Mouse (Mus musculus): ENCODE results near the gene Scaf1. TPM values are rescaled to one million over a fixed set of nuclear protein-coding genes. Genes with fewer than 3 reads are reported as not detected.

The Scaf1 gene
- polyA plus RNA-seq, 1 experiment from 2014 or later = 46.1 TPM

DNA sequence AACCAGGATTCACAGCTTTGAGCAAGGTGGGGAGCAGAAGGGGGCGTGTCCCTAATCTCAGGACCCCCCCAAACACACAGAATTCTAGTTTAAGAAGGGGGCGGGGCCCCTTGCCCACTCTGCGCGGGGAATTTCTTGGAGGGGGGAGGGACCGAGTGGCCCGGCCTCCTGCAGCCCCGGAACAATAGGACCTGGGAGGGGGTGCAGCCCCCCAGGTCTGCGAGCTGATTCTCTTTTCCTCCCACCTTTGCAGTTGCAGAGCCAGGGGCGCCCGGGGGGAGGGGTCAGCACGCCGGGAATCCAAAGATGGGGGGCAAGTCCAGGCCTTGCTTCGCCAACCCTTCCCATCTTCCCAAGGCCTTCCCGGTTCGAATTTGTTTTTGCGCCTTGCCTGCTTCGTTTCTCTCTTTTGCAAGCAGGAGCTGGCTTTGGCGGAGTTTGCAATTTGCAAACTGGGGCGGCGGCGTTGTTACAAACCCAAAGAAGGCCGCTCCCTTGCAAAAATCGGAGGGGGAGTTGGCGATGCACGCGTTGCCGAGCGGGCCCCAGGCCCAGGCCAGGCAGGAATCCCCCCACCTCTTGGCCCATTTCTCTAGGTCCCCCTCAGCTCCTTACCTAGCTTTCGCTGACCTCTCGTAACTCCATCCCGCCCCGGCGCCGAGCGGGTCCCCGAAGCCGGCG is 36.2 kb upstream of the Scaf1 start:
- under 1% methylated on average over 38 of the region's 38 CpGs for WGBS
- H3K36me3 ChIP-seq = peaks cover 30% of the 10 kb centered on the region
- H3K4me1 ChIP-seq = peaks cover 43% of the 10 kb centered on the region
- H3K27me3 ChIP-seq (replicated peaks) = no peaks in the 10 kb centered on the region
- H3K4me2 ChIP-seq = peak overlapping the region; percentile 97
- peak overlapping the region; percentile 99 for H3K27ac ChIP-seq (replicated peaks)
- peak overlapping the region; percentile 66 for H3K9ac ChIP-seq (replicated peaks)
- H3K4me3 ChIP-seq (replicated peaks) = peak overlapping the region; percentile 81
- H3K9me3 ChIP-seq (replicated peaks) = no peaks in the 10 kb centered on the region
- no peak for ATAC-seq (ENCODE audit: low FRiP score)

DNA sequence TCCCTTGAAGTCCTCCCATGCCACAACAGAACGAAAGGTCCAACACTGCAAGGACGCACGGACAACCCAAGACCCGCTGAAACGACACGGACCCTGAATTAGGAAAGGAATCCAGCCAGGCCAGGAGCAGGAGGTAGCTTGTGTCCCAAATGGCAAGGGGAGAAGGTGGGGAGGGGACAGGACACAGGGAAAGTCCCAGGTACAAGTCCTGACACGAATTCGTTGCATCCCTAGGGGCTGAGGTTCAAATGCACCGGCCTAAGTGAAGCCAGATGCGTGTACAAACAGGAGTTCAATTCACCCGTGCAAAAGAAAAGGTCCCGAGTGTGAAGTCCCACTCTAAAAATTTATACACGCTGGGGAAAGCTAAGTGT is 35.4 kb upstream of the Scaf1 start:
- ATAC-seq (ENCODE audit: low FRiP score) = no peak
- Histone ChIP-seq H3K4me1 (peaks cover 43% of the 10 kb centered on the region), H3K27ac (replicated peaks) (peak overlapping the region; percentile 99), H3K36me3 (peaks cover 37% of the 10 kb centered on the region), H3K4me2 (peak overlapping the region; percentile 97), H3K9ac (replicated peaks) (peak overlapping the region; percentile 66), H3K27me3 (replicated peaks) (no peaks in the 10 kb centered on the region), H3K9me3 (replicated peaks) (no peaks in the 10 kb centered on the region), H3K4me3 (replicated peaks) (peak overlapping the region; percentile 81)
- WGBS = 2% methylated on average over 13 of the region's 13 CpGs

- no peaks in the 10 kb centered on the region for H3K9me3 ChIP-seq (replicated peaks)
- peak; percentile 33 for ATAC-seq (ENCODE audit: low FRiP score)
- no peaks in the 10 kb centered on the region for H3K27me3 ChIP-seq (replicated peaks)
- peak overlapping the region; percentile 97 for H3K4me2 ChIP-seq
- H3K9ac ChIP-seq (replicated peaks) = peak overlapping the region; percentile 66
- peak overlapping the region; percentile 81 for H3K4me3 ChIP-seq (replicated peaks)
- 4% methylated on average over 16 of the region's 16 CpGs for WGBS
- peak overlapping the region; percentile 99 for H3K27ac ChIP-seq (replicated peaks)
- H3K4me1 ChIP-seq = peaks cover 43% of the 10 kb centered on the region
- H3K36me3 ChIP-seq = peaks cover 42% of the 10 kb centered on the region
These were observed 34.9 kb upstream of the Scaf1 start for GRCm38 (mm10) chr7:45050945-45051600.

- Histone ChIP-seq H3K36me3 (peaks cover 62% of the 10 kb centered on the region), H3K9me3 (replicated peaks) (no peaks in the 10 kb centered on the region), H3K9ac (replicated peaks) (no peak overlapping the region), H3K4me2 (no peak overlapping the region), H3K4me1 (peaks cover 38% of the 10 kb centered on the region), H3K27me3 (replicated peaks) (no peaks in the 10 kb centered on the region), H3K4me3 (replicated peaks) (no peak overlapping the region), H3K27ac (replicated peaks) (no peak overlapping the region)
- 95% methylated on average over 23 of the region's 23 CpGs for WGBS
- ATAC-seq (ENCODE audit: low FRiP score) = no peak
These were observed 32.9 kb upstream of the Scaf1 start for GRCm38 (mm10) chr7:45048923-45049657.

GRCm38 (mm10) chr7:45048001-45048890 is 32.1 kb upstream of the Scaf1 start:
- Histone ChIP-seq H3K4me1 (peaks cover 33% of the 10 kb centered on the region), H3K27ac (replicated peaks) (no peak overlapping the region), H3K4me2 (no peak overlapping the region), H3K9ac (replicated peaks) (no peak overlapping the region), H3K27me3 (replicated peaks) (no peaks in the 10 kb centered on the region), H3K36me3 (peaks cover 71% of the 10 kb centered on the region), H3K9me3 (replicated peaks) (no peaks in the 10 kb centered on the region), H3K4me3 (replicated peaks) (no peak overlapping the region)
- ATAC-seq (ENCODE audit: low FRiP score) = no peak
- 93% methylated on average over 38 of the region's 38 CpGs for WGBS

GRCm38 (mm10) chr7:45047491-45047890 is 31.3 kb upstream of the Scaf1 start:
- Histone ChIP-seq H3K9ac (replicated peaks) (no peak overlapping the region), H3K27ac (replicated peaks) (no peak overlapping the region), H3K4me3 (replicated peaks) (no peak overlapping the region), H3K27me3 (replicated peaks) (no peaks in the 10 kb centered on the region), H3K4me1 (peaks cover 33% of the 10 kb centered on the region), H3K4me2 (no peak overlapping the region), H3K36me3 (peaks cover 78% of the 10 kb centered on the region), H3K9me3 (replicated peaks) (no peaks in the 10 kb centered on the region)
- no peak for ATAC-seq (ENCODE audit: low FRiP score)
- WGBS = 96% methylated on average over 14 of the region's 14 CpGs

DNA sequence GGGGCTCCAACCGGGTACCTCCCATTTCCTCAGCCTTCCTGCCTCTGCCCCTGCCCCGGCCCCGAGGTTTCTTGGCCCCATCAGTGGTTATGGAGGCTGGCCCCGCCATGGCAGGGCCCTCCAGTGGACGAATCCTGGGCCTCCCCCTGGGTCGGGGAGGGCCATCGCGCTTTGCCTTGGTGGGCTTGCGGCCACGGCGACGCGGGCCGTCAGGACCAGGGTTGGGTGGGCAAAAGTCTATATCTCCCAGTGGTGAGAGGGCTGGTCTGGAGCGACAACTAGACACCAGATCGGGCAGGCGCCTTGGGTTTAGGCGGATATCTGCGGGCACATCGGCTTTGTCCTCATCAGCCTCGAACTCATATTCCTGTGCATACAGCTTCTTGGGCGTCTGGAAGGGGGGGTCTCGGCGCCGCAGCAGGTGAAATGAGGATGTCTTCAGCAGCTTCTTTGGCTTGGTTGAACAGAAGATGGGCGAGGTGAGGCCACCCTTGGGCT is 30.7 kb upstream of the Scaf1 start:
- 96% methylated on average over 26 of the region's 26 CpGs for WGBS
- H3K27ac ChIP-seq (replicated peaks) = no peak overlapping the region
- H3K36me3 ChIP-seq = peaks cover 84% of the 10 kb centered on the region
- no peak overlapping the region for H3K4me2 ChIP-seq
- H3K27me3 ChIP-seq (replicated peaks) = no peaks in the 10 kb centered on the region
- H3K9ac ChIP-seq (replicated peaks) = no peak overlapping the region
- H3K4me1 ChIP-seq = peaks cover 30% of the 10 kb centered on the region
- H3K4me3 ChIP-seq (replicated peaks) = no peak overlapping the region
- no peak for ATAC-seq (ENCODE audit: low FRiP score)
- H3K9me3 ChIP-seq (replicated peaks) = no peaks in the 10 kb centered on the region

DNA sequence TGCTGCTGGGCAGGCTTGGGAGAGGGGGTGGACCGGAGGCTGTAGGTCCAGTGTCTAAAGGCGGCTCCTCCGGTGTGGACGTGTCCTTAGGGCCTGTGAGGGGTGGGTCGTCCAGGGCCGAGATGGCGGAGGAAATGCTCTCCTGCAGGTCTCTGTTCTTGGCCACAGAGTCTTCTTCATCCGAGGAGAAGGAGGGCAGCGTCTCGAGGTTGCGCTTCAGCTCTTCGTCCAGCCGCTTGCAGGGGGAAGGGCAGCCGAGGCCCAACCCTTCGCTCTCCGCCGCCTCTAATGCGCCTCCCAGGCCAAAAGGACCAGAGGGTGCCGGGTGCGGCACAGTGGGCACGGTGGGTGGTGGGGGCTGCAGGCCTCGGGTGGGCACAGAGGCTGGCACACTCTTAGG is 29.6 kb upstream of the Scaf1 start:
- 94% methylated on average over 22 of the region's 22 CpGs for WGBS
- Histone ChIP-seq H3K9ac (replicated peaks) (no peak overlapping the region), H3K36me3 (peaks cover 96% of the 10 kb centered on the region), H3K4me1 (peaks cover 19% of the 10 kb centered on the region), H3K9me3 (replicated peaks) (no peaks in the 10 kb centered on the region), H3K4me3 (replicated peaks) (no peak overlapping the region), H3K27me3 (replicated peaks) (no peaks in the 10 kb centered on the region), H3K4me2 (no peak overlapping the region), H3K27ac (replicated peaks) (no peak overlapping the region)
- ATAC-seq (ENCODE audit: low FRiP score) = no peak

- H3K9ac ChIP-seq (replicated peaks) = no peak overlapping the region
- no peaks in the 10 kb centered on the region for H3K27me3 ChIP-seq (replicated peaks)
- WGBS = 96% methylated on average over 14 of the region's 14 CpGs
- no peaks in the 10 kb centered on the region for H3K9me3 ChIP-seq (replicated peaks)
- no peak overlapping the region for H3K4me2 ChIP-seq
- H3K36me3 ChIP-seq = peaks cover 97% of the 10 kb centered on the region
- H3K4me3 ChIP-seq (replicated peaks) = no peak overlapping the region
- H3K4me1 ChIP-seq = no peaks in the 10 kb centered on the region
- no peak for ATAC-seq (ENCODE audit: low FRiP score)
- H3K27ac ChIP-seq (replicated peaks) = no peak overlapping the region
These were observed 27.1 kb upstream of the Scaf1 start for GRCm38 (mm10) chr7:45043307-45043706.

- Histone ChIP-seq H3K4me1 (no peaks in the 10 kb centered on the region), H3K9ac (replicated peaks) (no peak overlapping the region), H3K4me2 (no peak overlapping the region), H3K27me3 (replicated peaks) (no peaks in the 10 kb centered on the region), H3K27ac (replicated peaks) (no peak overlapping the region), H3K36me3 (peaks cover 97% of the 10 kb centered on the region), H3K4me3 (replicated peaks) (no peak overlapping the region), H3K9me3 (replicated peaks) (no peaks in the 10 kb centered on the region)
- ATAC-seq (ENCODE audit: low FRiP score) = no peak
- WGBS = 97% methylated on average over 9 of the region's 9 CpGs
These were observed 24.7 kb upstream of the Scaf1 start for GRCm38 (mm10) chr7:45040851-45041250.

GRCm38 (mm10) chr7:45038411-45038810 is 22.2 kb upstream of the Scaf1 start:
- Histone ChIP-seq H3K4me3 (replicated peaks) (no peak overlapping the region), H3K9ac (replicated peaks) (no peak overlapping the region), H3K4me2 (no peak overlapping the region), H3K36me3 (peaks cover 97% of the 10 kb centered on the region), H3K27ac (replicated peaks) (no peak overlapping the region), H3K9me3 (replicated peaks) (no peaks in the 10 kb centered on the region), H3K4me1 (no peaks in the 10 kb centered on the region), H3K27me3 (replicated peaks) (no peaks in the 10 kb centered on the region)
- WGBS = 94% methylated on average over 9 of the region's 9 CpGs
- ATAC-seq (ENCODE audit: low FRiP score) = no peak
